Mouse (Mus musculus) hindbrain, embryonic 15.5 days (tissue): ENCODE measurements around the gene Arl8a. TPM values are rescaled to one million over a fixed set of nuclear protein-coding genes. Genes with fewer than 3 reads are reported as not detected.

Source experiments
- ATAC-seq: fragments of 200-750 bp; cut with Nextera tagmentation; 2 replicates; pipeline ENCODE4 v1.8.0; 2017; ENCODE audit warnings: low read depth, moderate number of reproducible peaks, moderate TSS enrichment; ENCODE audit not compliant: low FRiP score
- H3K27ac ChIP-seq: fragments of 300-500 bp; sonication (generic); replicated peaks from 2 replicates; pipeline ENCODE4 v1.5.1; 2015; ENCODE audit warnings: mild to moderate bottlenecking, inconsistent platforms
- H3K27me3 ChIP-seq: fragments of 300-500 bp; sonication (generic); 2 replicates; pipeline ENCODE4 v1.6.1; 2015; ENCODE audit warnings: control low read depth, inconsistent platforms
- H3K36me3 ChIP-seq: fragments of 300-500 bp; sonication (generic); 2 replicates; pipeline ENCODE4 v1.6.1; 2015; ENCODE audit warnings: control low read depth, inconsistent platforms
- H3K4me1 ChIP-seq: fragments of 300-500 bp; sonication (generic); replicated peaks from 2 replicates; pipeline ENCODE4 v1.6.1; 2015; ENCODE audit warnings: control low read depth, inconsistent platforms
- H3K4me2 ChIP-seq: fragments of 300-500 bp; sonication (generic); 2 replicates; pipeline ENCODE4 v1.6.1; 2015; ENCODE audit warnings: moderate library complexity, mild to moderate bottlenecking, inconsistent platforms
- H3K4me3 ChIP-seq: fragments of 300-500 bp; sonication (generic); 2 replicates; pipeline ENCODE4 v1.5.1; 2015; ENCODE audit warnings: mild to moderate bottlenecking, inconsistent platforms
- H3K9ac ChIP-seq: fragments of 300-500 bp; sonication (generic); 2 replicates; pipeline ENCODE4 v1.6.1; 2015; ENCODE audit warnings: inconsistent platforms
- H3K9me3 ChIP-seq: fragments of 300-500 bp; sonication (generic); 2 replicates; pipeline ENCODE4 v1.6.1; 2016; ENCODE audit warnings: control low read depth, inconsistent platforms
- WGBS: fragments of 180-500 bp; shearing (Covaris S2); methylation state at CpG from one replicate; pipeline ENCODE4 v1.1.7; 2015; 5-methylcytosine and 5-hydroxymethylcytosine counted together
- polyA plus RNA-seq: library from polyadenylated mRNA; unstranded; fragments of >200 nt; fragmentation: Nextera tagmentation; extraction: Ambion mirVana; gene quantifications from 2 replicates; pipeline ENCODE4 v1.2.1, GENCODE M21; 2015

The Arl8a gene
- polyA plus RNA-seq, 1 experiment from 2014 or later = 418 TPM

DNA sequence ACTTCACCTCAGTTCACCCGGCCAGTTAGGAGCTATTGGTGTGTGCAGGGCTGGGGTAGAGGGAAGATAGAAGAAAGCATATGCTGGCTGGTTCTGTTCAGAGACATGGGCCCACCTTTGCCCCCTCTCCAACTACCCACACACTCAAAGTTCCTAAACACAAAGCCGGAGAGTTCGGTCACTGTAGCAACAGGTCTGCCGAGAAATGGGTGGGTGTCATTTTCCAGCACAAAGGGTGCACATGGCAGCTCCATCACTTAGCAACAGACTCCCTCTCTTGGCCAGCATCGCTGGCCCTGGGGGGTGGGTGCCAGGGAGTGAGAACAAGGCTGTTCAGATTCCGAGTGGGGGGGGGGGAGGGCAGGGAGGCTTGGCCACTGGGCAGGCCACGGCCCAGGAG, 12.4 kb downstream of the Arl8a start:
- no peak overlapping the region for H3K4me3 ChIP-seq
- H3K36me3 ChIP-seq = peaks cover 19% of the 10 kb centered on the region
- peak overlapping the region; percentile 24; the same call in 1 of the 2 replicates for H3K4me2 ChIP-seq
- H3K27me3 ChIP-seq = no peaks in the 10 kb centered on the region
- H3K27ac ChIP-seq = peak overlapping the region; percentile 86
- ATAC-seq = peak; percentile 73
- peaks cover 14% of the 10 kb centered on the region for H3K4me1 ChIP-seq
- WGBS = 18% methylated on average over 7 of the region's 7 CpGs
- H3K9me3 ChIP-seq = no peaks in the 10 kb centered on the region
- no peak overlapping the region for H3K9ac ChIP-seq

GRCm38 (mm10) chr1:135159556-135160123, 13.0 kb downstream of the Arl8a start:
- peak overlapping the region; percentile 6; the same call in 1 of the 2 replicates for H3K4me2 ChIP-seq
- H3K27me3 ChIP-seq = no peaks in the 10 kb centered on the region
- H3K4me1 ChIP-seq = peaks cover 9% of the 10 kb centered on the region
- WGBS = 60% methylated on average over 11 of the region's 11 CpGs
- H3K4me3 ChIP-seq = no peak overlapping the region
- H3K36me3 ChIP-seq = peaks cover 19% of the 10 kb centered on the region
- no peaks in the 10 kb centered on the region for H3K9me3 ChIP-seq
- H3K9ac ChIP-seq = no peak overlapping the region
- peak; percentile 19; the same call in 1 of the 2 replicates for ATAC-seq
- peak overlapping the region; percentile 83 for H3K27ac ChIP-seq

GRCm38 (mm10) chr1:135160411-135161050, 13.9 kb downstream of the Arl8a start:
- no peak for ATAC-seq
- Histone ChIP-seq H3K4me2 (no peak overlapping the region), H3K4me3 (no peak overlapping the region), H3K27me3 (no peaks in the 10 kb centered on the region), H3K9me3 (no peaks in the 10 kb centered on the region), H3K9ac (no peak overlapping the region), H3K4me1 (peaks cover 2% of the 10 kb centered on the region; the same call in 1 of the 2 replicates), H3K27ac (peak overlapping the region; percentile 83), H3K36me3 (peaks cover 13% of the 10 kb centered on the region)
- 85% methylated on average over 13 of the region's 13 CpGs for WGBS

DNA sequence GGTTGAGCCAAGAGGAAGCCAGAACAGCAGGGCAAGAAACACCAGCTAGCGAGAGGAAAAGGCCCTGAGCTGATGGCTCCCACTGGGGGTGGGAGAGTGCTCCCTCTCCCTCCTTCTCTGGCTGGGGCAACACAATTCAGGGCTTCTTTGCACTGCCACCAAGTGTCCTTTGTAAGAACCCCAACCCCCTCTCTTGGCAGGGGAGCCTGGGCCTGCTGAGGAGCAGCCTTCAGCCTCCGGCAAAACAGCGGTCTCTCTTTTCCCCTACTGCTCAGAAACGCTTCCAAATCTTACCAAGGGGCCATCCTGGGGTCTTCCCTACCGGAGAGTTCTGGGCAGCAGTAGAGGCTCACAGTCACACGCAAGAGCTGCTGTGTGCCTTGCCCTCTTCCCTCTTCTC, 16.1 kb downstream of the Arl8a start:
- WGBS = 29% methylated on average over 6 of the region's 6 CpGs
- ATAC-seq = 0 out of 2 replicates have a peak, but pooled peaks have one; percentile 24
- H3K4me1 ChIP-seq = peaks cover 2% of the 10 kb centered on the region; the same call in 1 of the 2 replicates

GRCm38 (mm10) chr1:135167435-135167834, 20.8 kb downstream of the Arl8a start, which contains the start of gene Gpr37l1:
Gene Gpr37l1 (minus strand): TSS chr1:135167681.
- Histone ChIP-seq H3K4me3 (no peak within 1 kb of the TSS), H3K27ac (no peak within 1 kb of the TSS), H3K4me1 (peaks cover 6% of the 10 kb centered on the region; the same call in 1 of the 2 replicates), H3K9me3 (no peaks in the 10 kb centered on the region), H3K9ac (no peak within 1 kb of the TSS), H3K4me2 (no peak within 1 kb of the TSS), H3K36me3 (no peaks in the 10 kb centered on the region), H3K27me3 (no peaks in the 10 kb centered on the region)
- 59% methylated on average over 11 of the region's 11 CpGs for WGBS
- ATAC-seq = peak; percentile 31; the same call in 1 of the 2 replicates

More for the DNA sequence above, 16.1 kb downstream of the Arl8a start:
- Histone ChIP-seq H3K36me3 (no peaks in the 10 kb centered on the region), H3K4me2 (no peak overlapping the region), H3K4me3 (no peak overlapping the region), H3K9ac (no peak overlapping the region), H3K27me3 (no peaks in the 10 kb centered on the region), H3K27ac (peak overlapping the region; percentile 72), H3K9me3 (no peaks in the 10 kb centered on the region)

- Histone ChIP-seq H3K27ac (no peak overlapping the region), H3K4me2 (no peak overlapping the region), H3K9ac (no peak overlapping the region), H3K4me1 (peaks cover 4% of the 10 kb centered on the region; the same call in 1 of the 2 replicates), H3K27me3 (no peaks in the 10 kb centered on the region), H3K36me3 (no peaks in the 10 kb centered on the region), H3K4me3 (no peak overlapping the region), H3K9me3 (no peaks in the 10 kb centered on the region)
- no peak for ATAC-seq
- 92% methylated on average over 10 of the region's 10 CpGs for WGBS
Observed at GRCm38 (mm10) chr1:135168453-135169200, 22.0 kb downstream of the Arl8a start.

DNA sequence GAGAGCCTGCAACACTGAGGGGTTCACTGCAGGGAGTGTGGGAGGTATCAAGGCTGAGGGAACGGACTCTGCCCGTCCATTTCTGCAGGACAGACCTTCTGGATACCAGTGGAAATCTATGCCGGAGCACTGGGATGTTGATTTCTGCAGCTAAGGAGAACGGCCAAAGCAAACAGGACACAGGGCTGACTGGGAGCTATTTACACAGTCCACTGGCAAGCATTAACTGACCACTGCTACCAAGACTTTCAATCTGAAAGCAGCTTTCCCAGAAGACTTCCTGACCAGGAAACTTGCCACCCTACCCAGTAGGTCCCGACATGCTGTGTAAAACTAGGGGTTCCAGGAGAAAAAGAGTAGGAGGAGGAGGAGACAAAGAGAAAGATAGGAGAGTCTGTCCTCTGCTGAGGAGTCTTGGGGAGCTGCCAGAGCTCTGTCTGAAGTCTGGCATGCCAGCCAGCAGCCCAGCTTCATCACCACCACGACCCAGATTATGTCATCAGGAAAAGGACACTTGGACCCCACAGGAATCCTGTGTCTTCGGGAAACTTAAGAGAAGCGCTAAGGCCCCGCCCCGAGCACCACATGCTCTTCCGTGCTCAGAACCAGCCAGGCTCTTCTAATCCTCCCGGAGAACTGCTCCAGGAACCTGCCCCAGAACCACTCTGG, 23.1 kb downstream of the Arl8a start:
- no peak overlapping the region for H3K4me3 ChIP-seq
- peaks cover 4% of the 10 kb centered on the region; the same call in 1 of the 2 replicates for H3K4me1 ChIP-seq
- 0 out of 2 replicates have a peak, but pooled peaks have one; percentile 4 for ATAC-seq
- H3K9ac ChIP-seq = no peak overlapping the region
- peak overlapping the region; percentile 52; the same call in 1 of the 2 replicates for H3K27ac ChIP-seq
- no peaks in the 10 kb centered on the region for H3K9me3 ChIP-seq
- H3K4me2 ChIP-seq = no peak overlapping the region
- no peaks in the 10 kb centered on the region for H3K27me3 ChIP-seq
- no peaks in the 10 kb centered on the region for H3K36me3 ChIP-seq
- WGBS = 46% methylated on average over 12 of the region's 12 CpGs

DNA sequence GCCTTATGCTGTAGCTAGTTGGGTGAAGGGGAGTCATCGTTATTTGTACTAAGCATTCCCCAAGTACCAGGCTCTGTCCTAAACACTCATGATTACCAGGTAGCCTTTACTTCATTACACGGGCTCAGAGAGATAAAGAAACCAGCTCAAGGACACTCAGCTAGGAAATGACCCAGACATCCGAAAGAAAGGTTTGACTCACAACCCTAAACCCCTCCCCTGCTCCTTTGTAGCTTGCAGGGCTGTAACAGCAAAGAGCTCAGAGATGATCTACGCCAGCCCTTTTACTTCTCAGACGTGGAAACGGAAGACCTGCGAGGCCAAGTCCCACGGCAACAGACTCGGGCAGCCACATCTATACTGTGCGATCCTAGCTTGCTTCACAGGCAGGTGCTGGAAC, 23.7 kb downstream of the Arl8a start:
- peaks cover 4% of the 10 kb centered on the region; the same call in 1 of the 2 replicates for H3K4me1 ChIP-seq
- no peaks in the 10 kb centered on the region for H3K9me3 ChIP-seq
- H3K9ac ChIP-seq = no peak overlapping the region
- H3K27me3 ChIP-seq = no peaks in the 10 kb centered on the region
- no peak overlapping the region for H3K4me2 ChIP-seq
- 75% methylated on average over 10 of the region's 10 CpGs for WGBS
- no peak overlapping the region for H3K4me3 ChIP-seq
- no peak for ATAC-seq
- no peaks in the 10 kb centered on the region for H3K36me3 ChIP-seq
- H3K27ac ChIP-seq = no peak overlapping the region

- no peaks in the 10 kb centered on the region for H3K27me3 ChIP-seq
- no peaks in the 10 kb centered on the region for H3K36me3 ChIP-seq
- peaks cover 4% of the 10 kb centered on the region; the same call in 1 of the 2 replicates for H3K4me1 ChIP-seq
- ATAC-seq = no peak
- no peaks in the 10 kb centered on the region for H3K9me3 ChIP-seq
- H3K27ac ChIP-seq = no peak overlapping the region
- H3K9ac ChIP-seq = no peak overlapping the region
- WGBS = 82% methylated on average over 7 of the region's 7 CpGs
- H3K4me2 ChIP-seq = no peak overlapping the region
- no peak overlapping the region for H3K4me3 ChIP-seq
Observed at GRCm38 (mm10) chr1:135171202-135171601, 24.6 kb downstream of the Arl8a start.

GRCm38 (mm10) chr1:135171984-135172383, 25.4 kb downstream of the Arl8a start:
- H3K27me3 ChIP-seq = no peaks in the 10 kb centered on the region
- ATAC-seq = peak; percentile 80
- no peaks in the 10 kb centered on the region for H3K9me3 ChIP-seq
- WGBS = 65% methylated on average over 6 of the region's 6 CpGs
- no peaks in the 10 kb centered on the region for H3K36me3 ChIP-seq
- H3K4me2 ChIP-seq = no peak overlapping the region
- no peak overlapping the region for H3K9ac ChIP-seq
- H3K27ac ChIP-seq = no peak overlapping the region
- H3K4me3 ChIP-seq = no peak overlapping the region
- peaks cover 4% of the 10 kb centered on the region; the same call in 1 of the 2 replicates for H3K4me1 ChIP-seq

- no peak overlapping the region for H3K27ac ChIP-seq
- 94% methylated on average over 6 of the region's 6 CpGs for WGBS
- H3K9ac ChIP-seq = no peak overlapping the region
- no peaks in the 10 kb centered on the region for H3K36me3 ChIP-seq
- H3K4me1 ChIP-seq = peaks cover 4% of the 10 kb centered on the region; the same call in 1 of the 2 replicates
- H3K9me3 ChIP-seq = no peaks in the 10 kb centered on the region
- H3K4me3 ChIP-seq = no peak overlapping the region
- H3K27me3 ChIP-seq = no peaks in the 10 kb centered on the region
- ATAC-seq = no peak
- no peak overlapping the region for H3K4me2 ChIP-seq
Observed at GRCm38 (mm10) chr1:135173311-135173710, 26.7 kb downstream of the Arl8a start.
